Mouse (Mus musculus) myocyte (in vitro differentiated cells): Measurements from ENCODE around the gene Riiad1. TPM values are rescaled to one million over a fixed set of nuclear protein-coding genes. Genes with fewer than 3 reads are reported as not detected.

Source experiments
- H3K27me3 ChIP-seq: one replicate; pipeline ENCODE4 v1.6.1; 2011; ENCODE audit not compliant: control insufficient read depth, insufficient read depth, insufficient read length
- H3K36me3 ChIP-seq: one replicate; pipeline ENCODE4 v1.6.1; 2011; ENCODE audit not compliant: control insufficient read depth, insufficient read depth
- H3K4me2 ChIP-seq: one replicate; pipeline ENCODE4 v1.6.1; 2011; ENCODE audit warnings: low read depth, control low read depth
- H3K4me3 ChIP-seq: one replicate; pipeline ENCODE4 v1.5.1; 2011; ENCODE audit warnings: mild to moderate bottlenecking, control low read depth, moderate library complexity
- H3K79me2 ChIP-seq: one replicate; pipeline ENCODE4 v1.6.1; 2011; ENCODE audit not compliant: control insufficient read depth, insufficient read depth
- H3ac ChIP-seq: one replicate; pipeline ENCODE4 v1.6.1; 2011; ENCODE audit not compliant: control insufficient read depth, insufficient read length
- CEBPB ChIP-seq: IDR thresholded peaks from 2 replicates; pipeline ENCODE4 v1.6.1; 2011; ENCODE audit warnings: mild to moderate bottlenecking, moderate library complexity; ENCODE audit not compliant: poor library complexity, insufficient read depth, severe bottlenecking
- E2F4 ChIP-seq: IDR thresholded peaks from one replicate; pipeline ENCODE4 v1.6.1; 2011; ENCODE audit warnings: mild to moderate bottlenecking, control low read depth, moderate library complexity; ENCODE audit not compliant: insufficient read depth
- MAX ChIP-seq: IDR thresholded peaks from one replicate; pipeline ENCODE4 v1.6.1; 2011; ENCODE audit warnings: low read depth, mild to moderate bottlenecking, control low read depth
- MYOD1 ChIP-seq, 3 experiments: IDR thresholded peaks; one replicate each; pipeline ENCODE4 v1.6.1; 2011; ENCODE audit warnings: control low read depth in 2 of 3, low read depth in 2 of 3, mild to moderate bottlenecking in 2 of 3, moderate library complexity in 1 of 3; ENCODE audit not compliant: insufficient read length in 2 of 3, control insufficient read depth in 1 of 3
- MYOG ChIP-seq, 3 experiments: IDR thresholded peaks; one replicate each; pipeline ENCODE4 v1.6.1; 2011; ENCODE audit warnings: control low read depth in 2 of 3, low read depth in 2 of 3, mild to moderate bottlenecking in 2 of 3; ENCODE audit not compliant: insufficient read length in 2 of 3, control insufficient read depth in 1 of 3, insufficient read depth in 1 of 3
- POLR2A ChIP-seq: IDR thresholded peaks from one replicate; pipeline ENCODE4 v1.6.1; 2011; ENCODE audit warnings: low read depth, mild to moderate bottlenecking, control low read depth, moderate library complexity; ENCODE audit not compliant: insufficient read length
- POLR2AphosphoS2 ChIP-seq: IDR thresholded peaks from one replicate; pipeline ENCODE4 v1.6.1; 2011; ENCODE audit warnings: low read depth, control low read depth; ENCODE audit not compliant: insufficient read length
- REST ChIP-seq: IDR thresholded peaks from one replicate; pipeline ENCODE4 v1.6.1; 2011; ENCODE audit warnings: mild to moderate bottlenecking, control low read depth, moderate library complexity; ENCODE audit not compliant: insufficient read depth, insufficient read length
- SRF ChIP-seq: IDR thresholded peaks from one replicate; pipeline ENCODE4 v1.6.1; 2011; ENCODE audit warnings: low read depth; ENCODE audit not compliant: control insufficient read depth, insufficient read length
- TCF12 ChIP-seq: IDR thresholded peaks from one replicate; pipeline ENCODE4 v1.6.1; 2011; ENCODE audit warnings: mild to moderate bottlenecking, control low read depth; ENCODE audit not compliant: poor library complexity, insufficient read depth, severe bottlenecking
- TCF3 ChIP-seq: IDR thresholded peaks from one replicate; pipeline ENCODE4 v1.6.1; 2011; ENCODE audit warnings: low read depth, control low read depth; ENCODE audit not compliant: insufficient read length
- USF1 ChIP-seq: IDR thresholded peaks from one replicate; pipeline ENCODE4 v1.6.1; 2011; ENCODE audit warnings: low read depth, mild to moderate bottlenecking, control low read depth, moderate library complexity
- polyA plus RNA-seq: library from polyadenylated mRNA; unstranded; fragments of >200 nt; fragmentation: generic; extraction: Trizol; gene quantifications from one replicate; pipeline ENCODE4 v1.2.1, GENCODE M21; 2012; ENCODE audit warnings: missing spikeins

Gene Riiad1
- polyA plus RNA-seq, 1 experiment, result 0.36 TPM

DNA sequence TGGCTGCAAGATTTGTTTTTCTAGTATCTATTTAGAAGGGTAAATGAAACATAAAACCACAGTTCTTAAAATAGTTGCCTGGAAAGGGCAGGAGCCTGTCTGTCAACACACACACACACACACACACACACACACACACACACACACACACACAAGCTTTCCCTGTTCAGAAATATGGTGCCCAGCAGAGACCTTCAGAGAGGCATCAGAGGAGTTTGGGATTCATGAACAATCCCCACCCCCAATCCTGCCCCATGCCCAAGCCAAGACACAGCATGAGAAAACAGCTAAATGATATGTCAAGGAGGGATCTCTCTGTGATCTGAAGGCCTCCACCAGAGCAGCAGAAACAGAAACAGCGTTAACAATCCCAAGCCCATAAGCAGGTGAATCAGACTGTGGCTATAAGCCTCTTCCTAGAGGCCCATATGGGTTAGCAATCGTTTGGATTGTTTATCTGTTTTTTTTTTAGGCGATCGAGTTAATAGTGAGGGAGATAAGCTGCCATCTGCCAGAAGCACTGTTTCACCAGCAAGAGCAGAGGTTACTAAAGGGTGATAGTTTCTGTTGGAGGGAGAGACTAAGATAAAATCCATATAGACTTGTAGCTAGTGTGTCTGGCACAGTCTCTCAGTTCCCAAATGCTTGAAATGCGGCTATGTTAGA, 6.4 kb downstream of the Riiad1 start:
- Histone ChIP-seq H3K36me3 (no peaks in the 10 kb centered on the region), H3K79me2 (no peaks in the 10 kb centered on the region), H3K4me3 (no peak overlapping the region), H3K4me2 (peak overlapping the region; percentile 49), H3K27me3 (no peaks in the 10 kb centered on the region), H3ac (no peak overlapping the region)
- no peak for TF ChIP-seq E2F4
- no peak for TF ChIP-seq POLR2AphosphoS2
- TF ChIP-seq CEBPB, result no peak
- no peak for TF ChIP-seq TCF3
- no peak for TF ChIP-seq MAX
- TF ChIP-seq MYOD1 (IDR thresholded peaks at IDR 0.05; ENCODE audit: control insufficient read depth in 1 of 3, insufficient read length in 2 of 3, low read depth in 2 of 3), result no peak
- TF ChIP-seq USF1, result no peak
- TF ChIP-seq MYOG (IDR thresholded peaks at IDR 0.05; ENCODE audit: control insufficient read depth in 1 of 3, insufficient read depth in 1 of 3, insufficient read length in 2 of 3, low read depth in 2 of 3), result no peak
- TF ChIP-seq POLR2A, result no peak
- TF ChIP-seq SRF, result no peak
- TF ChIP-seq REST, result no peak
- TF ChIP-seq TCF12, result no peak

GRCm38 (mm10) chr3:94473115-94473505, 7.0 kb downstream of the Riiad1 start:
- no peak for TF ChIP-seq TCF3
- no peak for TF ChIP-seq MYOD1 (IDR thresholded peaks at IDR 0.05; ENCODE audit: control insufficient read depth in 1 of 3, insufficient read length in 2 of 3, low read depth in 2 of 3)
- no peak for TF ChIP-seq REST
- TF ChIP-seq MYOG (IDR thresholded peaks at IDR 0.05; ENCODE audit: control insufficient read depth in 1 of 3, insufficient read depth in 1 of 3, insufficient read length in 2 of 3, low read depth in 2 of 3), result no peak
- no peak for TF ChIP-seq USF1
- no peak for TF ChIP-seq CEBPB
- TF ChIP-seq TCF12, result no peak
- Histone ChIP-seq H3ac (no peak overlapping the region), H3K79me2 (no peaks in the 10 kb centered on the region), H3K36me3 (no peaks in the 10 kb centered on the region), H3K4me2 (peak overlapping the region; percentile 49), H3K4me3 (no peak overlapping the region), H3K27me3 (no peaks in the 10 kb centered on the region)

DNA sequence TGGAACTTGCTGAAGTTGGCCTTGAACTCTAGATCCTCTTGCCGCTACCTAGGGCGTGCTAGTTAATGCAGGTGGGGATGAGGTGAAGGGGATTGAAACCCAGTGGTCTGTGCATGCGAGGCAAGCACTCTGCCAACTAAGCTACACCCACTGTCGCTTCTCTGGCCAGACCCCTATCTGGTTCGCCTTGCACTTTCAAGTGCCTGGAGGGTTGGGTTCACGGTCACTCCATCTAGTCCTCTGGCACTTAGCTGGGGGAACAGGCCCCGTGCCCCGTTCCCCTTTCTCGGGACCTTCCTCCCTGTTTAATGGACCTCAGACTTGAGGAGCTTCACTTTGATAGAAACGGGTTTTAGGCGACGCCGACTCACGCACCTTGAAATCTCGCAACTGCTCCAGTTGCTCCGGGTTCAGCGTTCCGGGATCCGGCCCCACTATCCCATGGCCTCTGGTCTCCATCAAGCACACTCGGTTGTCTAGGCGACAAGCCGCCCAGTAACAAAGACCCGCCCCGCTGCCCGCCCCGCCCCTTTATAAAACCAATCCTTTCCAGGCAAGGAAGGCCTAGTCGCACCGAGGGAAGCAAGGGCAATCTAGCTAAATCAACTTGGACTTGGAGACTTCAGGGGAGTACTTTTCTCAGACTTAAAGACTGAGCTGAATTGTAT, 7.6 kb downstream of the Riiad1 start:
- Histone ChIP-seq H3K4me3 (no peak overlapping the region), H3K4me2 (peak overlapping the region; percentile 49), H3K27me3 (no peaks in the 10 kb centered on the region), H3ac (no peak overlapping the region), H3K79me2 (no peaks in the 10 kb centered on the region), H3K36me3 (no peaks in the 10 kb centered on the region)
- no peak for TF ChIP-seq CEBPB
- no peak for TF ChIP-seq TCF12
- TF ChIP-seq POLR2A, result no peak
- TF ChIP-seq MAX, result no peak
- no peak for TF ChIP-seq MYOG (IDR thresholded peaks at IDR 0.05; ENCODE audit: control insufficient read depth in 1 of 3, insufficient read depth in 1 of 3, insufficient read length in 2 of 3, low read depth in 2 of 3)
- TF ChIP-seq MYOD1 (IDR thresholded peaks at IDR 0.05; ENCODE audit: control insufficient read depth in 1 of 3, insufficient read length in 2 of 3, low read depth in 2 of 3), result no peak
- TF ChIP-seq USF1, result no peak
- no peak for TF ChIP-seq REST
- TF ChIP-seq POLR2AphosphoS2, result no peak
- no peak for TF ChIP-seq E2F4
- no peak for TF ChIP-seq TCF3
- TF ChIP-seq SRF, result no peak

GRCm38 (mm10) chr3:94468931-94469330, 11.2 kb downstream of the Riiad1 start:
- H3K4me3 ChIP-seq, result no peak overlapping the region
- H3K36me3 ChIP-seq, result no peaks in the 10 kb centered on the region
- H3K79me2 ChIP-seq, result no peaks in the 10 kb centered on the region
- no peak overlapping the region for H3ac ChIP-seq
- no peak overlapping the region for H3K4me2 ChIP-seq
- no peaks in the 10 kb centered on the region for H3K27me3 ChIP-seq
- no peak for TF ChIP-seq USF1
